Mouse (Mus musculus): ENCODE results near the gene B4galt5.
A peak's percentile ranks its signal among the peaks of the same experiment; 100 is the strongest.

Gene B4galt5

DNA sequence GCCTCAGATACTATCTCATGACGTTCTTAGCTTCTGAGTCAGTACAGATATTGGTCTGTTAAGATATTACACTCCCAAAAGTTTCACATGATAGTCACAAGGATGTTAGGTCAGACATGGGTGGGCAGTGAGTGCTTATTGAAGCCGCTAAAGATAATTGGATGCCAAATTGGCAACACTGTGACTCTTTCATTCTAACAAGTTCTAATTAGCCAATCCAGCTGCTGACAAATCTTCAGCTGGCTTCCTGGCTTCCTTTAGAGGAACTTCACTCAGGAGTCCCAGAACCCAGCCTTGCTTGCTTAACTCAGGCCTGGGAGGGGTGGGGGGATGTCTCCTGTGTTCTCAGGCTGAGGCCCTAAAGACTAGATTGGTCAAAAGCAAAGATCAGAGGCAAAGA, 9.5 kb upstream of the B4galt5 start:
- no peak for DNase-seq (ENCODE audit: low read depth, low spot score)

DNA sequence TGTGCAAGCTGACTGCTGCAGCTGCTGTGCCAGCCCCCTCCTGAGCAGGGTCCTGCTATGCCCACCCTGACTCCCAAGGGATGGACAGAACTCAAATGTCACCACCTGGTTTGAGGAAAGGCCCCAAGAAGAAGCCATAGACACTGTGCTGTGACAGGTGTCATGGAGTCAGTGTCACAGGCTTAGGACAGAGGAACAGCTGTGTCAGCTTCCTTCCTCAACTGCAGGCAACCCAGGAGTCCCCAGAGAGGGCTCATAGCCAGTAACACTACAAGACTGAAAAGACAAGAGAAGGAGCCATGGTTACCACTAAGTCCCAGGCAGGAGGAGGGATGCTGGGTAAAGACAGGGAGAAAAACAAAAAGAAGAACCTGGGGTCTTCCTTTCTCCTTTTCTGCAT, 7.9 kb upstream of the B4galt5 start:
- no peak for DNase-seq (ENCODE audit: low read depth, low spot score)

DNA sequence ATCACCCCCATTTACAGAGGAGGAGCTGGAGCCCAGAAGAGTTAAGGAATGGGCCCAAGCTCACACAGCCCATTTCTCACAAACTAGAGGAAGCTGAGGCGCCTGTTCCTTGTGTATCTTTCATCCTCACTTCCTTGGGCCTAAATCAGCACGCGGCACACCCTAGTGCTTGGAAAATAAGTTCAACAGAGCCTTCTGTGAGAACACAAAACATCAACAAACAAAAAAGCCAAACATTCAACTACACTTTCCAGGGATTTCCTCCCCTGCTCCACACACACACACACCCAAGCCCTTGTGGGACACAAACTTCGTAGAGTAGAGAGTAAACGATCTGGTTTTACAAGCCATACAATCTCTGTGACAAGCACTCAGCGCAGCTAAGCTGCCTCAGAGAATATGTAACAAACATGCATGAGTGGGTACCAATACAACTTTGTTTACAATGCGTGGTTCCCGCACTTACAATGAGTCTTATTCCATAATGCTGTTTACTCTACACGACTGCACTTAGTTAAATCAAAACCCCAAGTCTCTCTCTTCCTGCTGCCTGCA, 5.7 kb upstream of the B4galt5 start:
- DNase-seq (ENCODE audit: low read depth, low spot score) = no peak

DNA sequence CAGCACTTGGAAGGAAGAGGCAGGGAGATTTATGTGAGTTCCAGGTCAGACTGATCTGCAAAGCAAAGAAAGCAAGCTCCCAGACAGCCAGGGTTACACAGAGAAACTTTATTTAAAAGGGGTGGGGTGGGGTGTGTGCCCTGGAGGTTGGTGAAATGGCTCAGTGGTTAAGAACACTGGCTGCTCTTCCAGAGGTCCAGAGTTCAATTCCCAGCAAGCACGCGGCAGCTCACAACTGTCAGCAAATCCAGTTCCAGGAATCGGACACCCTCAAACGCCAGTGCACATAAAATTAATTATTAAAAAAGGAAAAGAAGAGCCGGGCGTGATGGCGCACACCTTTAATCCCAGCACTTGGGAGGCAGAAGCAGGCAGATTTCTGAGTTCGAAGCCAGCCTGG, 5.1 kb upstream of the B4galt5 start:
- DNase-seq (ENCODE audit: low read depth, low spot score) = no peak

DNA sequence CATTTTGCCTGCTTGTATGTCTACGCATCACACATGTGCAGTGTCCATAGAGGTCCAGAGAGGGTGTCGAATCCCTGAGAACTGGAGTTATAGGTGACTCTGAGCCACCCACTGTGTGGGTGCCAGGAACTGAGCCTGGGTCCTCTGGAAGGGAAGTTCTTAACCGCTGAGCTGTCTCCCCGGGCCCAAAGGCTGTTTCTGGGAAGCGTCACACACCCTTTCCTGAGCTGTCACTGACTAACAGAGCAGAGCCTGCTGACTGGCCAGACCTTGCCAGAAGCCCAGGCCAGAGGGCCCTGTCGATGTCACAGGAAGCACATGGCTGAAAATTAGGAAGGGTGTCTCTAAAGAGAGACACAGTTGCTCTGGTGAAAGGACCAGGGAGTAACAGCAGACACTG, 3.5 kb upstream of the B4galt5 start:
- DNase-seq (ENCODE audit: low read depth, low spot score) = no peak

DNA sequence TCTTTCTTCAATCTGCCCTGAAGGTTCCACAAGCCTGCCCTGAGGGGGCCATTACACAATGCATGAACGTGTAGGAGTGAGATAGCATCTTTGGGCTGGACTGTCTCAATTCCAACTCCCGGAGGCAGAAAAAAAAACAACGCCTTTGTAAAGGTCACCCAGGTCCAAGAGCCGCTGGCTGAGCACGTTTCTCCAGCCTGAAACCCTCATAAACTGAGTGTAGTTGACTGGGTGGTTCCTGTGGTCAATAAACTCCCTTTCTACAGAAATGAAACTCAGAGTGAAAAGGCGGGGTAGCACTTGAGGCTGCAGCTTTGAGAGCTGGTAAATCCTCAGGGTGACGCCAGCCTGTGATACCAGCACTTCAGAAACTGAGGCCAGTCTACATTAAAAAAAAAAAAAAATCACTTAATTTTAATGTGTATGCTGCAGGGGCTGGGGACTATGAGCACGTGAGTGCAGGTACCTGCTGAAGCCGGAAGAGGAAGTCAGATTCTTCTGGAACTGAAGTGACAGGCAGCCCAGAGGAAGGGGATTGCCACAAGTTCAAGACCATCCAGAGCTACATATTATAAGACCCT, 2.5 kb upstream of the B4galt5 start:
- no peak for DNase-seq (ENCODE audit: low read depth, low spot score)

DNA sequence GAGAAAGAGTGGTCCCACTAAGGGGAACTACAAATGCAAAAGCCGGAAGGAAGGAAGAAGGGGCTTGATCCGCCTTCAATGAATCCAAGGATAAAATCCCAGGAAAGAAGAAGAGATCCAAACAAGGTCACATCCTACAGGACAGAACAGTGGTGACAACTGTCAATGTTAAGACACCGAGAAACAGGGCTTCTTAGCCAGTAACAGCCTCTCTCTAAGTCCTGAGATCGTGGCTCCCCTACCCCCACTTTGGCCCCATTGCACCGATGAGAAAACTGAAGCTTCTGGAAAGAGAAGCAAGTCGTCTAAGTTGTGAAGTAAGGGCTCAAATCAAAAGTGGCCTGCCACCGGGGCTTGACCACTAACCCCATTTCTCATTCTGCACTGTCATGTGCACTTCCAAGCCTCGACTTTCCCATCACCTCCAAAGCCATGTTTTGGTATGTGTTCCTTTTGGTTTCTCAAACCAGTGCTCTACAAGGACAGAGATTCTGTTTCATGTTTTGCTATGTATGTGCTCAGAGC, 1.2 kb upstream of the B4galt5 start:
- DNase-seq (ENCODE audit: low read depth, low spot score) = no peak

DNA sequence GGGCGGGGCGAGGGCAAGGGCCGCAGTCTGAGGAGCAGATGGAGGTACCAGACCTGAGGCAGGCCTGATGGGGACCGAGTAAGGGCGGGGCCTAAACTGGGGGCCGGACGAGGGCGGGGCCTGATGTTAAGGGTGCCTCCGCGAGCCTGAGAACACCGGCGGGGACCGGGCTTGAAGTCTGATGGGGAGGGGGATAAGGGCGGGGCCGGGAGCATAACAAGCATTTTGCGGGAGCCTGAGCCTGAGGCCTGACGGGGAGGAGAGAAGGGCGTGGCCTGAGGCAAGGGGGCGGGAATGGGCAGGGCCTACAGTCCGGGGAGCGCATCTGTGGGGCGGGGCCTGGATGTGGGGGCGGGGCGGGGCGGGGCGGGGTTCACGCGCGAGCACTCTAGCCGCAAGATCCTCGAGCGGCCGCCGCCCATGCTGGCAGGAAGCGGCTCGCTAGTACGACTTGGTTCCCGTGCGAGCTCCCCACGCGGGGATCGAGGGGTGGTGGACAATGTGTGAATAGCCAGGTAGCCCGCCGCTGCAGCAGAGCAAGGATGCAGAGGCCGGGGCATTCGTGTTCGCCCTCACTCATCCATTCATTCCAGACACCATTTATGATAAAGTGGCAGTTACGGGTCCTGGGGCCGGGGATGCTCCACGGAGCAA, 427 bp upstream of the B4galt5 start:
- DNase-seq (ENCODE audit: low read depth, low spot score) = peak; percentile 97

DNA sequence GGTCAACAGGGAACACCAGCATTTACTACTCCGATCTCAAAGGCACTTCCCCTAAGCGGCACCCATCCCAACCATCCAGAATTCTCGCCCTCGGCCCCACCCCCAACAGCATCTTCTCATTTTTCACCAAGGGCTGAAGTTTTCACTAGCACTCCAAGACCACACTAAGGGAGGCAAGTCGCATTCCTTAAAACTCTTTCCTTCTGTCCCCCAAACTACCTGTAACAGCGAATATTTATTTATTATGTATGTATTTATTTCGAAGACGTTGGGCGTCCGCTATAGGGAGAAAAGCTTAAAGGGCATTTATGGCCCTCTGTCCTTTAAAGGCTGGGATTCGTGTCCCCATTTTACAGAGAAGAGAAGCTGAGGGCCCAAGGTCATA, 1.0 kb downstream of the B4galt5 start:
- DNase-seq (ENCODE audit: low read depth, low spot score) = peak; percentile 53

DNA sequence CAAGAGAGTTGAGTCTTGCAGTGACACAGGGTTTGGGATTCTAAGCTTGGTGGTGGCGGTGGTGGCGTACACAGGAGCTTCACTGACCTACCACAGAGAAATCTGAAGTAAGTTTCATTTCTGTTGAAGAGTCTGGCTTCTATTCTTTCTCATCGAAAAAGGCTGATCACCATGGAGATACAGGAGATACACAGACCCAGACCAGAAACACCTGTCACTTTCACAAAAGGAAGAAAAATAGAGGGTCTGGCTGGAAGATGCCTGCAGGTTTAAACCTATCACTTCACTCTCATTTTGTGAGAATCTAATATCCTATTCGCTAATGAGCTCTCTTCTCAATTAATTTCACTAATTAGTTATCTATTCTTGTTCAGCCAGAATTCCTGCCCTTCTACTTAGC, 1.6 kb downstream of the B4galt5 start:
- DNase-seq (ENCODE audit: low read depth, low spot score) = no peak

DNA sequence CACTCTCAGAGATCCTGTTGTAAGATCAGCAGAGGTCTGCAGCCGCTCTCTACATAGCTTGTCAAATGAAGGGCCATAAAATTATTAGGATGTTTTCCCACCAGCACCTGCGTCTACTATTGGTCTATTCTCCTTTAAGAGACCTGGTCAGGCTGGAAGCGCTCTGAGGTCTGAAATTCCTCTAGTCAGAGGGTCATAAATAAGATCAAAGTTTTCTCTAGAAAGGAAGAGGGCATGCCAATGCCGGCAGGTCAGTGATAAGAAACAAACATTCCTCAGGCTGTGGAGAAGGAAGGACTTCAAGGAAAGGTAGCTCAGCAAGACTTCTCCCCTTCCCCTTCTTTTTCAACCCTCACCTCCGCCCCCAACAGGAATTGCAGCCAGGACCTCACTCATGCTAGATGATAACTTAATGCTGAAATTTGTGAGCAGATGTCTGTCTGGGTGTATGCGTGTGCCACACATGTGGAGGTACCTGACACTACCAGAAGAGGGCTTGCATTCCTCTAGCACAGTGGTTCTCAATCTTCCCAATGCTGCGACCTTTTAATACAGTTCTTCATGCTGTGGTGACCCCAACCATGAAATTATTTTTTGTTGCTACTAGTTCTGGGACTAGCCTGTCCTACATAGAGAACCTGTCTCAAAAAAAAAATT, 3.3 kb downstream of the B4galt5 start:
- DNase-seq (ENCODE audit: low read depth, low spot score) = no peak

DNA sequence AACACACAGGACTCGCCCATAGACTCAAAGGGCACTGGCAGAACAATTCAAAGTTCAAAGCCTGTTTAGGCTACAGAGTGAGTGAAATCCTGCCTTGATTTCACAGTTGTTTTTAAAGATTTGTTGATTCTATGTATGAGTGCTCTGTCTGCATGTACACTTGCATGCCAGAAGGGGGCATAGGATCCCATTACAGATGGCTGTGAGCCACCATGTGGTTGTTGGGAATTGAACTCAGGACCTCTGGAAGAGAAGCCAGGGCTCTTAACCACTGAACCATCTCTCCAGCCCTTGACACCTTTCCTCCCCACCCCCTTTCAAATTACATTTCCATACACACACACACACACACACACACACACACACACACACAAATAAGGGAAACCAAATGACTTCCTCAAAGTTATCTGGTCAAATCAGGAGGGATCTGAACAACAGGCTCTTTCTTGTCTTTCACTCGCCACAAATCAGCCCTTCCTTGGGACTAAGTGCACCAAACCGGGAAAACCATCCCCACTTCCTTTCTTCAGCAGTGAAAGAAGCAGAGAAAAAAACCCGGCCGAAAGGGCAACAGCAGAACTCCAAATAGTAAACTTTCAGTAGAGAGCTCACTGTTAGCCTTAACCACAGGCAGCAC, 4.0 kb downstream of the B4galt5 start:
- DNase-seq (ENCODE audit: low read depth, low spot score) = no peak

DNA sequence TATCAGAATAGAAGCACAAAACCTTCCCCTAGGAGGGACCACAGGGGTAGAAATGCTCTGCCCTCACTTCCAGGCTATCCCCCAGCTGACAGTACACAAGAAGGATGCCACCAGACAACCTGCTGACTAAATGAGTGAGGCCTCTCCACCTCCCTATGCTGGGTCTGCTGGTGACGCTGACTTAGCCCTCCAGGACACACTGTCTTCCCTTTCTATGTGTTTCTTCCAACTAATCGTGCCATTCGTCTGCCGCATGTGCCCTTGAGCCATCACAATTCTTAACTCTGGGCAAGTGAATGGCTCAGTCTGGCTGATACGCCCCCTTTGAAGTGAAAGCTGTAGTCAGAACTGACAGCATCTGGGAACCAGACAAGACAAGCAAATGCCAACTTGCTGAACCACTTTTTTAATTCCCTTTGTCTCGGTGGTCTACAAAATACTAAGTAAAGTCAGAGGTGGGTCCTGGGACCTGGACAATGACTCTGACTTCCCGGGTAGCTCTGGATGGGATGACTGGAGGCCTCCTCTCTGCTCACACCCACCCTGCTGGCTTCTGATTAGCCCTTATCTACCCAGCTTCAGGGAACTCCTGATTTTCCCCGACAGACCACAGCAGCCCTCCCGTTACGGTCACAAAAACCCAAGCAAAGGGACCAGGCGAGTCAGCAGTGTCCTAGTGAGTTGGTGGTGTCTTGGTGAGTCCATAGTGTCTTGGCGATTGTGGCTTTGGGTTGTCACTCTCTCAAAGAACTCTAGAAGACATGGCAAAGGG, 5.4 kb downstream of the B4galt5 start:
- no peak for DNase-seq (ENCODE audit: low read depth, low spot score)

DNA sequence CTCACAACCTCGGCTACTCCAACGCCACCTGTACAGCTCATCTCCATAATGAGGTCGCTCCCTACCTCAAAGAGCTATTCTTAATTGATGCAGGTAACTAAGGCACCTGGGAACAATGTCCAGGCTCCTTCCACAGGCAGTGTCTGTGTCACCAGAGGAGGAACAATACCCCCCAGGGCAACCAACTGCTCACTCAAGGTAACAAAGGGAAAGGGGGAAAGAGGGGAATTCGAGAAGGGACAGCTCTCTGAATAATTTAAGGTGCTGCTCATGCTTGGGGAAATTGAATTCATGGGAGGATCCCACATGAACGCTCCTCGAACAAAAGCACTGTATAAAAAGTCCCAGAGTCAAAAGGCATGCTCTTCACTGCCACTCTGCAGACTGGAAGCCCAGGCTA, 6.1 kb downstream of the B4galt5 start:
- DNase-seq (ENCODE audit: low read depth, low spot score) = peak; percentile 63

DNA sequence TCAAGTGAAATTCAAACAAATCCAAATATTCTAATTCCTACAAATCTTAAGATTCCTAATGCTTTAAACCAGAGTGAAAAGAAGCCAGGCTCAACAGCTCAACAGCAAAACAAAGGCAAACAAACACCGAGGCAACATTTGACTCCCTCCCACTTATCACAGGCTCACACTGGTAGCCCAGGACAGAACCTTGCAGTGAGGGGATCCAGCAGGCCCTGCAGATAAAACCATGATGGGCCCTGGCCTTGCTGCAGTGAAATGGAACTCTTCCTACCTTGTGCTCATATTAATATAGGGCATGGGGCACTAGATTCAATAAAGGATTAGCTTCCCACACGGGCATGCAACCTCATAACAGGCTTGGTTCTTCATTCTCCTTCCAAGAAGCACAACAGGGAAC, 11.4 kb downstream of the B4galt5 start:
- DNase-seq (ENCODE audit: low read depth, low spot score) = no peak

DNA sequence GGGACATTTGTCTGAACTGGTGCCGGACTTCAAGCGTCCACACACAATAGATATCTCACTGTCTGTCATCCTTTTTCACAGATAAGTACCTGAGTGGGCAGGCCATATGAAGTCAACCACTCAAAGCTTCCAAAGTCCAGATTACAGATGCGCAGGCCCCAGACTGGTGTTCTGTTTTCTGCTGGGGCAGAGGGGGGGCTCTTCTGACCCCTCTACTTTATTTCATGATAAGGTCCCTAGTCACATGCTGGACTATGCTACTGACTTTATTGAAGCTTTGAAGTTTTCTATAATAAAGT, 11.8 kb downstream of the B4galt5 start:
- no peak for DNase-seq (ENCODE audit: low read depth, low spot score)

DNA sequence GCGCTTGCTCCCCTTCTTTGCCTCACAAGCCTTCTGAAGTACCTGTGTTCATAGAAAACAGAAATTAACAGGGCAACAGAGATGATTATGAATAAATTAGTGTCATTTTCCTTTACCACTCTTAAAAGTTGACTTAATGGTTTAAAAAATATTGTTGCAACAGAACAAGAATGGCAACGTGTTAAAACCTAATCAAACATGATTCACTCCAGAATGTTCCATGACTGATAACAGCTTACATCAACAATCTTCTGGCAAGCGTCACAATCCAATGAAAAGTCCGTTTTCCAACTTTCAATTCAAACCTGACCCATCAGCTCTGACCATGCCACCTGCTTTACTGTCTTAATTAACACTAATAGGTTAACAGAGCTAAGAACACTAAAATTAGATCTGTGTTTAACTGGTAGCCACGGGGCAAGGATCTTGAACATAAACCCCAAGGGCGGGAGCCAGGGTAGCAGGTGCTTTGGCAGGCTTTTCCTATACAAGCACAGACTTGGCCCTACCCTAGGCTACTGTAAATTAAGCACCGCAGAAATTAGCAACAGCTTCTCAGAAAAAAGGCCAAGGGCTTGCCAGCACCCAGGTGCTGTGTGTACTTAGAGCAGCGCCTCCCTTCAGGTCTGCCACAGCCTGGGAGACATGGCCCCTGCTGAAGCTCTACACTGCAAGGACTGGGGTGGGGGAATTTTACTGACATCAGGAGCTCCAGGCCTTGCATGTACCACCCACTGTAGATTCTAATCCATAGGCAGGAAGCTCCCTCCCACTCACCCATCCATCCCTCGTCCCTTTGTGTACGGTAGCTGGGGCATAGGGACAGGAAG, 12.4 kb downstream of the B4galt5 start:
- DNase-seq (ENCODE audit: low read depth, low spot score) = no peak

DNA sequence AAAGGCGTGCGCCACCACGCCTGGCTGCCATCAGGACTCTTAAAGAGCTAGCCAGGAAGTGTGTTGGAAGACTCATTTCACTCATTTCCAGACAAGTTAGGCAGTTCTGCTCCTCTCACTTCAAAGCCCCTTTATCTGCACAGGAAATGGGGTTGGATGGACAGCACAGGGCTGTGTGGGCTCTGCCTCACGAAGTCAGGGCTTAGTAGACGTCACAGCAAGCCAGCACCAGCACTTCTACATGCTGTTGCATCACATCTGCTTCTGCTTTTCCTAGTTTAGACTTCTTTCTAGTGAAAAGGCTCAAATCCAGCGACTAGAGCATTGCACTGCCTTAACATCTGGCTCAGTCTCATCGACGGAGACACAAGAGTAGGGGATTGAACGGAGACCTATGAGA, 13.9 kb downstream of the B4galt5 start:
- DNase-seq (ENCODE audit: low read depth, low spot score) = no peak

DNA sequence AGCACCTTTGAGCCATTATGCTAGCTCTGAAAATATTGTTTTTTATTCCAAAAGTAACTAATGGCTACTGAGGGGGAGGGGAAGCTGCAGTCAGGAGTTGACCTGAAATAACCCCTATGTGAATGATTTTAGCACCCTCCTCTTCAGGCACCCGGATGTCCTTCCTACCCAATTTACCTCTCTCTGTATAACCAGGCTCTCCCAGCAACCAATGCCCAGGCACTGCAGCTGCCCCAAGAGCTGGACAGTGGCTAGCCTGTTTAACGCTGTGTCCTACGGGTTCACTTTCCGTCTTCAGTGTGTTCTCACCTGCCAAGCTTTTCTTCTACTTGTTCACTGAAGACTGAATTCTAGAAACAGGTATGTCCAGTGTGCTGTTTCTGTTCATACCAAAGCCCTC, 14.7 kb downstream of the B4galt5 start:
- no peak for DNase-seq (ENCODE audit: low read depth, low spot score)

DNA sequence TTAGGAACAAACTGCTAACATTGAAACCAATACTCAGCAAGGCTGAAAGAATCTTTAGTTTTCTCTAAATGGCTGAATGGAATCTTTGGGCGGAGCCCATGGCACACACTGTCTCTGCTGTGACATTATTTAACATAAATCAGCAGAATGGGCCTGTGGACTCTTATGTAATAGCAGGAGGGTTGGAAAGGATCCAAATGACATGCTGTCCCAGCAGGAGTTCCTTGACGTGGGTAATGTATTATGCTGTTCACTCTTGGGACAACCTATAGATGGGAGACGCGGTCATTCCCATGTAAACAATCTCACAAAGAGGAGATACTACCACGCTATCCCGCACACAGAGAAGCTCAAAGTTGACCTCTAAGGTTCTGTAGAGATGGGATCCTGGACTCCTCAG, 15.5 kb downstream of the B4galt5 start:
- DNase-seq (ENCODE audit: low read depth, low spot score) = no peak

Data from R1 (cell line).